Mouse (Mus musculus): Measurements from ENCODE around the gene Cfap69. TPM values are rescaled to one million over a fixed set of nuclear protein-coding genes. Genes with fewer than 3 reads are reported as not detected.
"Not testable (repeated sequence)": the region's sequence is repeated elsewhere in the genome, so short reads cannot be mapped to it uniquely, and the experiment has no call there.

Cfap69 gene
- total RNA-seq, 2 experiments from 2014 or later, result 14.7 to 14.8 TPM

DNA sequence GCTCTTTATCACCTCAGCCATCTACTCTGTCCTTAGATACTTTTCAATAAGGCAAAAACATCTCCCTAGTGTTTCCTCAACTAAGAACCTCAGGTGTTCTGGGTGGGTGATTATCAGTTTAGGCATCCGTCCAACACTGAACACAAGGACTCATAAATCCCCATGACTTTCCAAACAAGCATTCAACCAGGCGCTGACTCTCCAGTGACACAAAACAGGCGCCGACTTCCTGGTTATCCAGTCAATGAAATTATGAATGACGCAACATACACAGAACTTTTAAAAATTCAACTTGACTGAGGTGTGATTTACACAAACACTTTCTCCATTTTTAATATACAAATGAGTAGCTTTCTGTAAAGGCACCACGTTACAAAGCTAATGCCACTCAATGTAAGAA is 24.2 kb upstream of the Cfap69 start:
- no peak overlapping the region for H3K27ac ChIP-seq
- DNase-seq (ENCODE audit: low spot score in 2 of 2), result no peak
- no peak overlapping the region for H3K4me3 ChIP-seq
- TF ChIP-seq CTCF (conservative IDR thresholded peaks at IDR 0.05), result no peak

DNA sequence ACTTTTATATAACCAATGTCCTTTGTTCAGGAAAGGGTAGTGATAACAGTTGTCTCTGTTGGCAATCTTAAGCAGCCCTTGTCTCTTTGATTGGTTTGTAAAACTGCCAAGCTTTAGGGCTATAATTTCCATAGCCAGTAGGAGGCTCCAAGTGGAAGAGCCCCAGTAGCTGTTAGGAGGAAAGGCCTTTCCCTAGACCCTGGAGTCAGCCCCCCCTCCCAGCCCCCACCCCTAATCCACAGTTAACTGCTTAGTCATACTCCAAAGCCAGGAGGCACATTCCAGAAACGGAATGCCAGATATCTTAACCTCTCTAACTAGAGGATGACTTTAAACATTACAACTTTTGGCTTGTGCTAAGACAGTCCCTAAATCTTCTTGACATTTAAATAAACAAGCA is 22.9 kb upstream of the Cfap69 start:
- no peak overlapping the region for H3K4me3 ChIP-seq
- no peak overlapping the region for H3K27ac ChIP-seq
- TF ChIP-seq CTCF (conservative IDR thresholded peaks at IDR 0.05), result no peak
- no peak for DNase-seq (ENCODE audit: low spot score in 2 of 2)

DNA sequence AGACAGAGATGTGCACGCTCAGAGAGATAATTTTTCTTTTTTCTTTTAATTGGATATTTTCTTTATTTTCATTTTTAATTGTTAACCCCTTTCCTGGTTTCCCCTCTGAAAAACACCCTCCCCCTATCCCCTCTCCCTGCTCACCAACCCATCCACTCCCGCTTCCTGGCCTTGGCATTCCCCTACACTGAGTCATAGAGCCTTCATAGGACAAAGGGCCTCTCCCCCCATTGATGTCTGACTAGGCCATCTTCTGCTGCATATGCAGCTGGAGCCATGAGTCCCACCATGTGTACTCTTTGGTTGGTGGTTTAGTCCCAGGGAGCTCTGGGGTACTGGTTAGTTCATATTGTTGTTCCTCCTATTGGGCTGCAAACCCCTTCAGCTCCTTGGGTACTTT is 20.9 kb upstream of the Cfap69 start:
- not testable (repeated sequence) for H3K4me3 ChIP-seq, H3K27ac ChIP-seq

DNA sequence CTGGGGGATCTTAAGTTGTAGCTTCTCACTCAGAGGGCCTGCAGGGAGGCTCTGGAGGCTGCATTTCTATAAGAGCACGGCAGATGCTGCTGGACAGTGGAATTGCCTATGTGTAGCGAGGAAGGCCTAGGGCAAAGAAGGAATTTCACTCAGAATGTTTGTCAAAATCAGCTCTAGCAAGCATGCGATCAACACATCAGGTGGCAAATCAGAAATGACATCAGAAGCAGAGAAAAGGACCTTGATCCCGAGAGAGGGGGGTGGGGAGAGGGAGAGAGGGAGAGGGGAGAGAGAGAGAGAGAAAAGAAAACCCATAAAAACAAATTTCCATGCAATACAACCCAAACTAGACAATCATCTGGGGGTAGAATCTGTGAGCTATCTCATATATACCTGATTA is 19.3 kb upstream of the Cfap69 start:
- no peak overlapping the region for H3K27ac ChIP-seq
- no peak for DNase-seq (ENCODE audit: low spot score in 2 of 2)
- H3K4me3 ChIP-seq, result no peak overlapping the region
- TF ChIP-seq CTCF (conservative IDR thresholded peaks at IDR 0.05), result no peak

More for the DNA sequence above, 20.9 kb upstream of the Cfap69 start:
- DNase-seq (ENCODE audit: low spot score in 2 of 2), result not testable (repeated sequence)

DNA sequence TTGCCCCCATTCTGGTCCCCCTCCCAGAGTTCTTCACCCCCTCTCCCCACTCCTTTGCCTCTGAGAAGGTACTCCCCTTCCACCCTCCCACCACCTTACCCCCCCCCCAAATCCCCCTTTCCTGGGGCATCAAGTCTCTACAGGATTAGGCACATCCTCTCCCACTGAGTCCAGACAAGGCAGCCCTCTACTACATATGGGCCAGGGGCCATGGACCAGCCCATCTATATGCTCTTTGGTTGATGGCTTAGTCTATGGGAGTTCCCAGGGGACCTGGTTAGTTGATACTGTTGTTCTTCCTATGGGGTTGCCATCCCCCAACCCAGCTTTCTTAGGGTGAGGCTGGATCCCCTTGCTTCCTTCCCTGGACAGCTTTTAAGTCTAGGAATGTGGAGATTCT is 15.4 kb upstream of the Cfap69 start:
- no peak overlapping the region for H3K27ac ChIP-seq

DNA sequence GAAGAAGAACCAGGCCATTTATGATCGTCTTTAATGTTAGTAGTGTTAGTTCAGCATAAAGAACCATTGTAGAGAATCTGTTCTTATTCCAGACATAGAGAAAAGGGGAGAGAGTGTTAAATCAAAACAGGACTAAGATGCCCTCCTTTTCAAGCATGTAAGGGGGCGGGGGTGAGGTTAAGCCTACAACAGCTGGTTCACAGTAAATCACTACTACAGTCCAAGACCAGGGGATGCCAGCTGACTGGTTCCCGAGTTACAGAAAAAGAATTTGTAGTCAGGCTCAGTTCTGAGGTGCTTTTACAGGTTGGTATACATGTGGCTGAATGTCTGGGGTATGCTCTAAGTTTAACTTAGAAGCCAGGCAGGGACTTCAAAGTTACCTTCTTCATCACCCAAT is 12.0 kb upstream of the Cfap69 start:
- Histone ChIP-seq H3K4me3 (no peak overlapping the region), H3K27ac (no peak overlapping the region)
- no peak for DNase-seq (ENCODE audit: low spot score in 2 of 2)
- TF ChIP-seq CTCF (conservative IDR thresholded peaks at IDR 0.05), result no peak

More for the DNA sequence above, 15.4 kb upstream of the Cfap69 start:
- no peak for TF ChIP-seq CTCF (conservative IDR thresholded peaks at IDR 0.05)
- DNase-seq (ENCODE audit: low spot score in 2 of 2), result no peak
- no peak overlapping the region for H3K4me3 ChIP-seq

DNA sequence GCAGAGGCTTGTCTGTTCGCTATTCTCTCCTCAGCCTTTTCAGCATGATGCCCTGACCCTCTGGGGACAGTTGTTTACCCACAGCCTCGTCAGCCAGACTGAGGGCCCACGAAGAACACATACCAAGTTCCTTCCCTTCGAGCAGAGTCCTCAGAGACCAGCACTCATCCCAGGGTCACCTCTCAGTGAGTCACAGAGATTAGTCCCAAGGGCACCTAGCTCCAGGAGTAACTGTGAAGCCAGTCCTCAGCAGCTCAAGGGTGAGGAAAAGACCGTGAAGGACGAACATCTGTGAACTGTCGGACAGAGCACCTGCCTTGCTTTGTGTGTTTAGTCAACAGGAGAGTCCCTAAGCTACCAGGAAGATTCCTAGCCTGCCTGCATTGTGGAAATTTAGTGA is 4.9 kb upstream of the Cfap69 start:
- DNase-seq (ENCODE audit: low spot score in 2 of 2), result no peak
- no peak overlapping the region for H3K27ac ChIP-seq
- TF ChIP-seq CTCF (conservative IDR thresholded peaks at IDR 0.05), result no peak

DNA sequence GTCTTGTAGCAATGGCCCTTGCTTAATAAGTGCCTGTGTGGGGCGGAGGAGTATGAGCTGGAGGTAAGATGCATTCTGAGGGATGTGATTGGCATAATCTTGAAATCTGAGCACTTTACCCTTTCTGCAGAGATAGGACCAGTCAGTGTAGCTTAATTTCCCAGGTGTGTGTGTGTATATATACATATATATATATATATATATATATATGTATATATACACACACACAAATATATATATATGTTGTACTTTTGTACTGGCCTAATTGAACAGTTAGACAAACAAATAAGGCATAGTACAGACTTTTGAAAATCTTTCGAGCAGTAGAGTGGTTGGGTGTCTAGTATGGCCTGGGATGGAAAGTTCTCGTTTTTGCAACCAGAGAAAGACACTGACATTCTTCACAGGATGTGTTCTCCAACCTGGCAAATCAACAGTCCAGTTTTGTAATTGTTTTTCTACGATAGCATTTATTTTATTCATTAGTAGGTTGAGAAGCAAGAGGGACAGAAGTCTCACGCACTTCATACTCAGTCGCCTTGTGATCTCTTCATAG is 410 bp upstream of the Cfap69 start:
- peak overlapping the region; percentile 8; the same call in 1 of the 2 replicates for H3K27ac ChIP-seq
- TF ChIP-seq CTCF (conservative IDR thresholded peaks at IDR 0.05), result no peak
- no peak for DNase-seq (ENCODE audit: low spot score in 2 of 2)
- peak overlapping the region; percentile 76 for H3K4me3 ChIP-seq

More for the DNA sequence above, 4.9 kb upstream of the Cfap69 start:
- no peak overlapping the region for H3K4me3 ChIP-seq

DNA sequence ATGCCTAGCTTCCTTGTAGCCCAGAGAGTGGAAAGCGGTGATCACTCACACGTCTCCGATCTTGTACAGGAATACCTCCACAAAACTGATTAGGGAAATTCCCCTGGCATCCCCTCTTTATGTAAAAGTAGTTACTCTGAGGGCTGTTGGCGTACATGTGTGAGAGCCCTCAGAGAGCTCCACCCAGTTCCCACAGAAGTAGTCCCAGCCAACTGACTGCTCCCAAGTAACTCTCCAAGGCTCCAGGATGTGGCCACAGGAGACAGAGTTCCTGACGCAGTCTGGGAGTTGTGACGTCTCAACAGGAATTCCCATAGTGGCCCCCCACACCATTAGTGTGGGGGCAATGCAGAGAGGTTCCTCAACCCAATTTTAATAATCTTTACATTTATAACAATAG is 982 bp downstream of the Cfap69 start:
- no peak for TF ChIP-seq CTCF (conservative IDR thresholded peaks at IDR 0.05)
- DNase-seq (ENCODE audit: low spot score in 2 of 2), result no peak
- Histone ChIP-seq H3K4me3 (peak overlapping the region; percentile 76), H3K27ac (no peak overlapping the region)

DNA sequence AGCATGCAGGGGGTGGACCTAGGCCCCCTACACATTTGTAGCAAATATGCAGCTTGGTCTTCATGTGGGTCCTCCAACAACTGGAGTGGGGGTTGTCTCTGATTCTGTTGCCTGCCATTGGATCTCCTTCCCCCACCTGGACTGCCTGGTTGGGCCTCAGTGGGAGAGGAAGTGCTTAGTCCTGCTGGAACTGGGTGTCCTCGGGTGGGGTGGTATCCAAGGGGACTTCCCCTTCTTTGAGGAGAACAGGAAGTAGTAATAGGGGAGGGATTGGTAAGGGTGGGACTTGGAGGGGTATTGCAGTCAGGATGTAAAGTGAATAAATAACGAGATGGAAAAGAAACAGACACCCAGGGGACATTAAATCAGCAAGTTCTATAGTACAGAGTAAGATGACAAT is 5.4 kb downstream of the Cfap69 start:
- Histone ChIP-seq H3K27ac (no peak overlapping the region), H3K4me3 (no peak overlapping the region)
- DNase-seq (ENCODE audit: low spot score in 2 of 2), result no peak
- no peak for TF ChIP-seq CTCF (conservative IDR thresholded peaks at IDR 0.05)

DNA sequence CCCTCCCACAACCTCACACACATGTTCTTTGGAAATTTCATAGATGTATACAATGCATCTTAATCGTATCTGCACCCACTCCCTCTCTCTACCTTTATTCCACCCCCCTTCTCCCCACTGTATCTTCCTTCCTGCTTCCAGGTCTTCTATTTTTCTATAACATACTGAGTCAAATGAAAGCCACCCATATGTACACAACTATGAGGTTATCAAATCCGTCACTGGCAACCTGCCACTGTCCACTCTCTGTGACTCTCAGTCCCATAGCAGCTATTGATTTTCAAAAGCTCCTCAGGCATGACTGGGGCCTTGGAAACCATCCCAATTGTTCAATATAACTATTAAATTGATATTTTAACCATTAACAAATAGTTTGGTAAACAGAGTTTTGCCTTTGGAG is 6.1 kb downstream of the Cfap69 start:
- H3K27ac ChIP-seq, result no peak overlapping the region
- TF ChIP-seq CTCF (conservative IDR thresholded peaks at IDR 0.05), result no peak
- DNase-seq (ENCODE audit: low spot score in 2 of 2), result no peak
- H3K4me3 ChIP-seq, result no peak overlapping the region

DNA sequence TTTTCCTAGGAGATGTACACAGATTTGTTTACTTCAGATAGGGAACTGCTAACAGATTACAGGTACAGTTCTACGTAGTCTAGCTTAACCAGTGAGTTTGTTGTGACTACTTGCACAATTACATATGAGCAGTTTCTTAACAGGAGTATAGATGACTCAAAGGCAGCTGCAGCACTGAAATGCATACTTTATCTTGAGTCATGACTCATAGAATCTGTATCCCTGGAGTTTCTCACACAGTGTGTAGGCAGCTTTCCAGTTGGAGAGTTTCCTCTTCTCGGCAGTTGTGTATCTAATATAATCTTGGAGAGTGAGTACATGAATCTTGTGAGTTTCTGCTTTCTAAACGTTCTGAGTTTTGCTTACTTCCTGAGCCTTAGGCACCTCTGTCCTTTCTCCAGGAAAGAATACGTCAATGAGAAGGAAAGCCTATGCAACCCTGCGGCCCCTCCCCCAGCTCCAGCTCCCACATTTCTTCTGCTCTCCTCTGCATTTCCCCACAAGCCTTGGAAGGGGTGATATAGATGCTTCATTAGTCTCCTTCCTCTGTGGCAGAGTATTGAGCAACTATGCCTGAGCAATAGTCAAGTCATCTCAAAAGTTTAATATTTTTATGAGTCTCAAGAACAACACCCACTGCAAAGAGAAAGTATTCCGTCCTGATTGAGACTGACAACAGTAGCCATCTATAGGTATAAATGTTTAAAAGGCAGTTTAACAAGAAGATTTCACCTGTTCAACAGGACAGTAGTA is 15.0 kb downstream of the Cfap69 start:
- DNase-seq (ENCODE audit: low spot score in 2 of 2), result peak; percentile 33 to 50
- H3K27ac ChIP-seq, result no peak overlapping the region
- no peak for TF ChIP-seq CTCF (conservative IDR thresholded peaks at IDR 0.05)
- H3K4me3 ChIP-seq, result no peak overlapping the region

DNA sequence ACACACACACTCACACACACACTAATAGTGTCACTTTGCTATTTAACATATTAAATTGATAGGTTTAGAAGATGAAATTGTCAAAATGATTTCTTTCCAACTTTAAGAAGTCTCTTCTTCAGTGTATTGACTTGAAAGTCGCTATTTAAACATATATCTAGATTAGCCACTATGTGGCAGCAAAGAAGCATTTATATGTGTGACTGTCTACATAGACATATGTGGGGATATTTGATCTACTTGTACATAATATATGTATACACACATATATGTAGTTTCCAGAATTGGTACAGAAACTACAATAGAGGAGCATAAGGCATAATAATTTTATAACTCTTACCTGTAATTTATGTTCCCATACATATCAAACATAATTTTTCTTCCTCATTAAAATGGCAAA is 17.9 kb downstream of the Cfap69 start:
- H3K4me3 ChIP-seq, result no peak overlapping the region
- no peak overlapping the region for H3K27ac ChIP-seq
- no peak for DNase-seq (ENCODE audit: low spot score in 2 of 2)
- TF ChIP-seq CTCF (conservative IDR thresholded peaks at IDR 0.05), result peak; percentile 72

DNA sequence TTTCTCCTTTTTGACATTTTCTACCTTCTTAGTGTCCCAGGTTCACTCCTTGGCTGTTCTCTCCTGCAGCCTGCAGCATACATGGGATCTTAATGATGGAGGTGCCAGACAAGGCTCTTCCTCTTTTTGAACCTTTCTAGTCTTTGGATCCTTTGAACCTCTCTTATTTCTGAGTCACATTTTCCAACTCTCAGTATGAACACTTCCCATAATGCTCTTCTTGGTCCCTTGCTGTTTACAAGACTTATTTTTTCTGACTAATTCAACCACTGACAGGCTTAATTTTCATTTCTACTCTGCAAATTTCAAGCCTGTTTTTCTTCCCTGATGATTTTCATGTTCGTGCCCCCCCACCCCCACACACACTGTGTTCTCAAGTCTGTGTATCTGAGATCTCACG is 25.5 kb downstream of the Cfap69 start:
- no peak for TF ChIP-seq CTCF (conservative IDR thresholded peaks at IDR 0.05)
- Histone ChIP-seq H3K27ac (no peak overlapping the region), H3K4me3 (no peak overlapping the region)
- no peak for DNase-seq (ENCODE audit: low spot score in 2 of 2)
